Comparison of ENCODE assay signal across 18 mouse cellular contexts in genomic region chrX:99233035-99233434, GRCm38 (mm10).
DNase-seq lines count a peak whose midpoint lies in the region; ATAC-seq and TF ChIP-seq lines count a peak whose summit lies in the region.
"Had no signal": no experiment of that assay in that cellular context is flagged by ENCODE, and none has a peak within 500 bp of the region (broad histone marks: within the 10 kb centered on the region; RNA-seq: fewer than 3 reads in every experiment).

No protein-coding gene starts in this region.

- ATAC-seq in heart, embryonic 12.5 days (ENCODE audit: insufficient number of reproducible peaks, low FRiP score), result no peak
- ATAC-seq: forebrain, embryonic 14.5 days had no signal

- no peak for TF ChIP-seq POLR2A in thymus, adult 2 months (IDR thresholded peaks at IDR 0.05; ENCODE audit: control insufficient read depth, extremely low read depth, insufficient read depth, low read length, poor library complexity)
- TF ChIP-seq POLR2A in cerebellum, adult 2 months (IDR thresholded peaks at IDR 0.05; ENCODE audit: borderline replicate concordance, insufficient read depth, low read length), result no peak

- no peak overlapping the region for H3K4me2 ChIP-seq in heart, embryonic 12.5 days
- H3K4me2 ChIP-seq: lung, embryonic 14.5 days; midbrain, embryonic 12.5 days; neural tube, embryonic 13.5 days; stomach, embryonic 15.5 days had no signal

- H3K27me3 ChIP-seq in heart, embryonic 12.5 days (replicated peaks), result peaks cover 28% of the 10 kb centered on the region
- no peaks in the 10 kb centered on the region for H3K27me3 ChIP-seq in thymus, adult 2 months (ENCODE audit: control insufficient read depth, insufficient read depth, low read length)
- H3K27me3 ChIP-seq in cerebellum, adult 2 months (ENCODE audit: control insufficient read depth, insufficient read depth, low read length), result no peaks in the 10 kb centered on the region
- H3K27me3 ChIP-seq: stomach, embryonic 15.5 days had no signal

- no peak overlapping the region for H3K27ac ChIP-seq in heart, embryonic 12.5 days (ENCODE audit: poor library complexity, severe bottlenecking)
- H3K27ac ChIP-seq in thymus, adult 2 months (ENCODE audit: control insufficient read depth, insufficient read depth, low read length), result no peak overlapping the region
- no peak overlapping the region for H3K27ac ChIP-seq in cerebellum, adult 2 months (ENCODE audit: insufficient read depth, low read length)
- H3K27ac ChIP-seq: midbrain, embryonic 12.5 days; neural tube, embryonic 13.5 days; stomach, embryonic 15.5 days had no signal

- 0 out of 2 replicates have a peak, but pooled peaks cover 9% of the 10 kb centered on the region for H3K4me1 ChIP-seq in heart, embryonic 12.5 days (replicated peaks)
- no peaks in the 10 kb centered on the region for H3K4me1 ChIP-seq in thymus, adult 2 months (replicated peaks; ENCODE audit: control insufficient read depth, insufficient read depth, low read length)
- H3K4me1 ChIP-seq in cerebellum, adult 2 months (ENCODE audit: control insufficient read depth, insufficient read depth, low read length), result no peaks in the 10 kb centered on the region
- H3K4me1 ChIP-seq: neural tube, embryonic 13.5 days; stomach, embryonic 15.5 days had no signal

- no peak overlapping the region for H3K9ac ChIP-seq in heart, embryonic 12.5 days
- H3K9ac ChIP-seq: lung, embryonic 14.5 days; midbrain, embryonic 12.5 days; neural tube, embryonic 13.5 days; stomach, embryonic 15.5 days had no signal

- no peak overlapping the region for H3K4me3 ChIP-seq in heart, embryonic 12.5 days
- H3K4me3 ChIP-seq in thymus, adult 2 months (ENCODE audit: control insufficient read depth, insufficient read depth, low read length), result no peak overlapping the region
- H3K4me3 ChIP-seq in cerebellum, adult 2 months (replicated peaks; ENCODE audit: insufficient read depth, low read depth, low read length), result no peak overlapping the region
- H3K4me3 ChIP-seq: midbrain, embryonic 12.5 days; neural tube, embryonic 13.5 days; stomach, embryonic 15.5 days had no signal

- TF ChIP-seq CTCF in thymus, adult 2 months (IDR thresholded peaks at IDR 0.05; ENCODE audit: borderline replicate concordance, control insufficient read depth, extremely low read depth, insufficient read depth, low read length, poor library complexity), result no peak
- no peak for TF ChIP-seq CTCF in cerebellum, adult 2 months (IDR thresholded peaks at IDR 0.05; ENCODE audit: borderline replicate concordance, insufficient read depth, low read depth, low read length)

- DNase-seq in heart, adult 11 months, result peak; percentile 97
- DNase-seq in kidney, adult 9 months, result peak; percentile 28
- DNase-seq in kidney, adult 18-20 months, result no peak
- peak; percentile 24 to 53 for DNase-seq in kidney, postnatal 36 days
- DNase-seq in lung, postnatal 25 days (ENCODE audit: low spot score), result peak; percentile 81
- no peak for DNase-seq in thymus, adult 2 months
- no peak for DNase-seq in cerebellum, adult 2 months
- DNase-seq: adrenal gland, postnatal 36 days; B cell, adult 2 months; cerebellum, postnatal 25 days; liver; lung, embryonic 14.5 days; right cerebral cortex, postnatal 14 days had no signal

- no peaks in the 10 kb centered on the region for H3K9me3 ChIP-seq in heart, embryonic 12.5 days (replicated peaks)
- H3K9me3 ChIP-seq: midbrain, embryonic 12.5 days; neural tube, embryonic 13.5 days; stomach, embryonic 15.5 days had no signal

- H3K36me3 ChIP-seq in heart, embryonic 12.5 days, result no peaks in the 10 kb centered on the region
- H3K36me3 ChIP-seq in thymus, adult 2 months (ENCODE audit: control insufficient read depth, insufficient read depth, low read length), result no peaks in the 10 kb centered on the region
- H3K36me3 ChIP-seq: midbrain, embryonic 12.5 days; neural tube, embryonic 13.5 days; stomach, embryonic 15.5 days had no signal

- 51% methylated on average over 3 of the region's 3 CpGs for WGBS in heart, embryonic 12.5 days
- WGBS in thymus, adult 2 months, result 68% methylated on average over 3 of the region's 3 CpGs
- 78% methylated on average over 3 of the region's 3 CpGs for WGBS in cerebellum, adult 2 months

Comparison
In these comparisons a context has a peak if more than half of its experiments do, and no peak if none do; other contexts are left out.
1. DNase-seq: peak in heart, adult 11 months (single experiment), kidney, adult 9 months (single experiment), kidney, postnatal 36 days (2 of 2) and lung, postnatal 25 days (single experiment); none in kidney, adult 18-20 months (single experiment), thymus, adult 2 months (single experiment) and cerebellum, adult 2 months (0 of 2).